Mouse (Mus musculus): ENCODE measurements around the gene Tmem150a.

DNA sequence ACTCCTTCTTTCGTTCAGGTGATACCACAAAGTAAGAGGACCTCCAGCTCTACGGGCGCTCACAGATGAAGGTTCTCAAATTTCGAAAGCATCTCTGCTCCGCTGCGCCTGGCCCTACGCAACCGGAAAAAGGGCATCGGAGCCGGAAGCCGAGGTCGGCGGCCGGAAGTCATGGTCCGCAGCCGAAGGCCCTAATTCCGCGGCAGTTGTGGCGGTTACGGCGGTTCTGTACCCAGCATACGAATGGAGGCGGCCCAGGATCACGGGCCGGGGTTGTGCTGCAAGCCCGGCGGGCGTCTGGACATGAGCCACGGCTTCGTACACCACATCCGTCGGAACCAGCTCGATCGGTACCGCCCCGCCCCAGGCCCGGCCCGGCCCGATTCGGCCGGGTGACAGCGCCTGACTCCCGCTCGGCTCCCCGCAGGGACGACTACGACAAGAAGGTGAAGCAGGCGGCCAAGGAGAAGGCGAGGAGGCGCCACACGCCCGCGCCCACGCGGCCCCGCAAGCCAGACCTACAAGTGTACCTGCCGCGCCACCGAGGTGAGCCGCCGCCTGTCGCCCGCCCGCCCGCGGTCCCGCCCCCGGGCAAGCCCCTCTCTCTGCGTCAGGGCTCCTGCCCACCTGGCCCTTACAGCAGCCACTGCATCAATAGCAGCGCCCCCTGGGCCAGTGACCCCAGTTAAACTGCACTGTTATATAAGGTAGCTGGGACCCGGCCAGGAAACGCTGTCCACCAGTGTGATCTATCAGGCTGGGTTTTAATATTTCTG is 7.9 kb upstream of the Tmem150a start, which contains the start of gene 0610030E20Rik:
- TF ChIP-seq CTCF (IDR thresholded peaks at IDR 0.05; ENCODE audit: control insufficient read depth, insufficient read depth, insufficient replicate concordance, low read depth, low read length), result no peak
- TF ChIP-seq POLR2A (IDR thresholded peaks at IDR 0.05; ENCODE audit: control insufficient read depth, low read depth, low read length), result peak; percentile 78

Data from testis, adult 2 months (tissue).